Mouse (Mus musculus) ovary, adult 18-20 months (tissue): ENCODE data around the gene Ctnnbip1.

Experiments
- DNase-seq: peaks from one replicate; pipeline ENCODE4 v3.0.0; 2022; ENCODE audit warnings: low spot score, mixed read lengths

Ctnnbip1 gene

DNA sequence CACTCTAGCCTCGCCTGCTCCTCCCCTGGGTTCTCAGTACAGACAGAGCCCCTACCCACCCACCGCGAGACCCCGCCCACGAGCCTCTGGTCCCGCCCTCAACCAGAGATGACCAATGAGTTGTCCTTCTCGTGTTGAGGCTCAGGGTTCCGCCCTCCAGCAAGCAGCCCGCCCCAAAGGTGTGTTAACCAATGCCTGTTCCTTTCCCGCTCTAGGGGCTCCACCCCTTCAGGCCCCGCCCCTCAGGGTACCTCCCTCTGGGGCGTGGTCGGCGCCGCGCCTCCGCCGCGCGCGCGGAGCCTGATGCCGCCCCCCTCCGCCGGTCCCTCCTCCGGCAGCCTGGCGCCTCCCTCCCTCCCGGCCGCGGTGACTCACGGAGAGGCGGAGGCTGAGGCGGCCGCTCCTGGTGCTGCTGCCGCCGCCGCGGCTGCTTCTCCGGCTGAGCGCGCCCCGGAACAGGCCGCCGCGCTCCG, at the start of gene Ctnnbip1:
Ctnnbip1 (plus strand) TSS at position 369 of the 473 bp plus-strand sequence.
- DNase-seq = peak; percentile 97

DNA sequence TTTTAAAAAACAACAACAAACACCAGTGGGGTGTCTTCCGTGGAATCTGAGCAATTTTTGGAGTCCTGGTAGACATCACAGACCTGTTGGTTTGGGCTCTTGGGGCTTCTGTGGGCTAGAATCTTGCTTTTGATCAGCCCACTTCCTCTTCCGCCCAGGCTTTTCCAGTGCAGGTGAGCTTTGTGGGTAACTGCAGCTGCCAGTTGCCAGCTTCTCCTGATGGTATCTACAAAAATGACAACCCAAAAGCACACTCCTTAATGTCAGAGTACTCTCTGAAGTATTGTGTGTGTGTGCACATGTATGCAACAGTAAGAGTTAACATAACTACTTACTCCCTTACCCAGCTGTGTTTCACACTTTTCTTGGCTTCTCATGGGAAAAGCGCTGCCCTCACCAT, 48.5 kb upstream of the Ctnnbip1 start:
- DNase-seq = no peak

DNA sequence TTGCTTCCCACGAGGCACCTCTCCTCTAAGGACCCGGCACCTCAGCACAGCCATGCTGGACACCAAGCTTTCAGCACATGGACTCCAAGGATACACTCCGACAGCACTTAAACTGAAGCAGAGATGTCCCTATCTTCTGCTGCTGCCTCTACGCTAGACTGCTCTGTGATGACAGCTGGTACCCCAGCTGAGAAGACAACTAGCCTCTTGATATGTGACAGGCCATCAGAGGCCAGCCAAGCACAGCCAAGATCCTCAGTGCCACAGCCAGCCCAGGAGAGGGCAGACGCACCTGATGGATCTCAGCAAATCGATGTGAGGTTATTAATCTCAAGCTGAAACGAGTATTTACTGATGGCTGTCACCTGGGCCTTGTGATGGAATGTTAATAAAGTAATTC, 42.9 kb upstream of the Ctnnbip1 start:
- no peak for DNase-seq

DNA sequence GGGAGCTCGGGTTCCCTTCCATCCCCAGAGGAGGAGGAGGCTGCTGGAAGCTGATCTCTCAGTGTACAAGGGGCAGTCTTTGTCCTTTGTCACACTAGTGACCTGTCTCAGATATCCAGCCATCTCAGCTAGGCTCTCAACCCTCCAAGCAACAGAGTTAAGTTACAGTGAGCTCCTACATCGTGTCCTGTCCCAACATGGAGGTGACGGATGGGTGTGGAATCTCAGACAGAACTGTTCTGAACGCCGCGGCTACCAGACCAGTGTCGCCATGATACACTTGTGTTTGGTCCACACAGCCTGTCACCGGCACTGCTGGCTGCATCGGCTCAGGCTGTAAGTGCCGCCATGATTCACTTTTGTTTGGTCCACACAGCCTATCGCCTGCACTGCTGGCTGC, 41.0 kb upstream of the Ctnnbip1 start, which contains the start of gene Tmem274:
Tmem274 (plus strand) TSS at position 301 of the 400 bp plus-strand sequence.
- DNase-seq = no peak

DNA sequence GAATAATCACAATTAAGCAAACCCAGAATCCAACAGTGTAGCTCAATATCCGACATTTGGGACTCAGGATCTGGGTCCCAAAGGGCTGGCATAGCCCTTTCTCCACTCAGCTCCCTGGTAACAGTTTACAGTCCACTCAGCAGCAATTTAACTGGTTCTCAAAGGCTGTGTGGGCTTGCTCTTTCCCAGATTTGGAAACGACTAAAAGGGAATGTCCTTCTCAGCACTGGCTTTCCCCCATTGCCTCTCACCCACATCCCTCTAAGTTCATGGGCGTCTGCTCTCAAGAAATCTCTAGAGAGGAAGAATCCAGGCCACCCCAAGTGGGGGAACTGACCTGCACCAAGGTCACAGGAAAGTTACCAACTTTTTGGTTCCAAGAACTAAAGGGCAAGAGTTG, 33.5 kb upstream of the Ctnnbip1 start:
- DNase-seq = no peak

DNA sequence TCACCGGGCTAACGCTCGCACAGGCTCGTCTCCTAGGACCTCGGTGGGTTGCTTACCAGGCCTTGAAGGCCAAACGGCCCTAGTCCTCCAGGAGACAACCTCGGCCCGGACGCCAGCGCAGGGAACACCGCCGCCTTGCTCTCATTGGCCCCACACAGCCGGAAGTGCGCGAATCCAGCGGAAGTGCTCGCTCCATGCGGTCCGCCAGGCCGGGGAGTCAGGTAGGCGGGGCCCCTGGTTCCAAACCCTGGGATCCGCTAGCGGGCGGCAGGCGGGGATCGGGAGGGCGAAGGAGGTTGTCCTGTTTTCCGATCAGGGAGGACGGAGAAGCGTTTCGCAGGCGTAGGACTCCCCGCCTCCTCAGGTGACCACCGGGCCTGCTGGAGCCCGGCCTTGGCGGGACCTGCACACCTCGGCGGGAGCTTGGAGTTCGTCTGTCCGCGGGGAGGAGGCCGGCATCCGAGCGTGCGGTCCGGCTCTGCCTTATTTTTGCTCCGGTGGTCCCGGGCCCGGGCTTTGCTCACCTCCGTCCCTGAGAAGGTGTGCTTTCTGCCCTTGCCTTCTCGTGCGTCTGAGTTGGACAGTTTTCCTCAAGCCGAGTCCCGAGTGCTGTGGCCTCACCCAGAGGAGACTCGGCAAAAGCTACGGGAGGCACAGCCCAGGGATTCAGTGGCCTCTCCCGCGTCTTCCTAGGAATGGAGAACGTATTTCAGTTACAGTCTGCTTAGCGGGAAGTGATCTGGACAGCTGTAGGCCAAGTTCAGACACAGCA, 32.8 kb upstream of the Ctnnbip1 start, which contains the start of the genes Nmnat1 and Lzic:
Nmnat1 (minus strand) TSS at position 150 of the 772 bp plus-strand sequence.
Lzic (plus strand) TSS at position 177 of the 772 bp plus-strand sequence.
- DNase-seq = peak; percentile 89

DNA sequence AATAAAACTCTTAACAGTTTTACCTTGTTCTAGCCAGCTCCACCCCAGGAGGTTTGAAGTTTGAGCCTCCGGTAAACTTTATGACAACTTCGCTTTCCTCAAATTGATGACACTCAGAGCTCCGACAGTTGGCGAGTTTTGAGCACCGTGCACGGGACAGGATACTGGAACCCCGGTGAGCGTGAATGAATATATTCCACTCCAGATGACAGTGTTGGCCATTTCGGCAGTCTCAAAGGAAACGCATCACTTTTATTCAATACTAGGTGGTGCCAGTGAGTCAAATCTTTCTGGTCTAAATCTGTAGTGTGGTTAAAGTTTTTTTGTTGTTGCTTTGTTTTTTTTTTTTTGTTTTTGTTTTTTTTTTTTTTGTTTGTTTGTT, 32.2 kb upstream of the Ctnnbip1 start:
- DNase-seq = no peak

DNA sequence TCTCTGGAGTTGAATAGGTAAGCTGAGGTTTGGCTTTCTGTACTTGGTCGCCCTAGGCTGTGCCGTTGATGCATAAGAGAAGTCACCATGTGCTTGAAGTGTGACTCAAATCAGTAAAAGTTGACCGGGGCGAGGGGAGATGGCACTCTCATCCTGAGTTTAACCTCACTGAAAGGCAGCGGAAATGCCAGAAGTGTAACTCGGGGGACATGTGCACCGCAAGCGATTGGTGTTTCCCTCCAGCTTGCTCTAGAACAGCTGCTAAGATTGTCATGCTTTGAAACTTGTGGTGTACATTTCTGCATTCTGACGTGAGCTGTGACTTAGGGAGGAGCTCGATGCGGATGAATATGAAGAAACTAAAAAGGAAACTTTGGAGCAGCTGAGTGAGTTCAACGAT, 30.3 kb upstream of the Ctnnbip1 start:
- DNase-seq = no peak

DNA sequence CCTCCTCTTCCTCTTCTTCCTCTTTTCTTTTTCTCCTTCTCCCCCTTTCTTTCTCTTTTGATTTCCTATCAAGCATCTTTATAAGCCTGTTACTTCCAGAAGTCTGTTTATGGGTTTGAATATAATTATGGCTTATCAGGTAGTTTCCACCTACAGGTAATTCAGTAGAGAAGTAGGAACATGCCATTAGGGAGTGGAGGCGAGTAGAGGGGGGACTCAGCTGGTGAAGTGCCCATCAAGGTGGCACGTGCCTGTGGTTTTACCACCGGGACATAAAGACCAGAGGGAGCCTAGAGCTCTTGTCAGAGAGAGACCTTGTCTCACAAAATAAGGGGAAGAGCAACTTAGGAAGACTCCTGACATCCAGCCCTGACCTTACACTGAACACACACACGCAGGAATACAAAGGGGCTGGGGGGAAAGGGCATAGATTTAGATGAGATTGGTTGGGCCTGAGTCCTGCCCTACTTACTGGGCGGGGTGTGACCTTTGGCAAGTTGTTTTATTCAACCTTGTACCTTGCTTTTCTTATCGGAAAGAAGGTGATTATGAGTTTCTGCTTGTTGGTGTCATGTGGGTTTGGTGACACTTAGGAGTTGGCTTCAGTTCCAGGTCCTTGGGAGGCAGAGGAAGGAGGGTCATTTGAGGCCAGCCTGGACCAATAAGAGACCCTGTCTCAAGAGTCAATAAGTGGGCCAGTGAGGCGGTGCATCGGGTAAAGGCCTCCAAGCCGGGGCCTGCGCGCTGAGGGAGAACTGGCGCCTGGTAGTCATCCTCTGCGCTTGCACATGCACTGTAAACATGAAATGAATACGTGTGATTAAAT, 28.4 kb upstream of the Ctnnbip1 start:
- DNase-seq = no peak

DNA sequence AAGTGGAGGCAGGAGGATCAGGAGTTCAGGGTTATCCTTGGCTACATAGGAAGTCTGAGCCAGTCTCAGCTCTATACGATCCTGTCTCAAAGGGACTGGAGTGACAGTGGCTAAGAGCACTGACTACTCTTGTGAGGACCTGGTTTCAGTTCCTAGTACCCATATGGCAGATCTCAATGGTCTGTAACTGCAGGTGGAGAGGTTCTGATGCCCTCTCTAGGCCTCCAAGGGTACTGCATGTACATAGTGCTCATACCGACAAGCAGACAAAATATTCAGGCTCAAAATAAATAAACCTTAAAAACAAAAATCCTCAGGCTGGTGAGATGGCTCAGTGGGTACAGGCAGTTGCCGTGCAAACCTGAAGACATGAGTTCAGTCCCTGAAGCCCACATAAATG, 26.9 kb upstream of the Ctnnbip1 start:
- DNase-seq = no peak

DNA sequence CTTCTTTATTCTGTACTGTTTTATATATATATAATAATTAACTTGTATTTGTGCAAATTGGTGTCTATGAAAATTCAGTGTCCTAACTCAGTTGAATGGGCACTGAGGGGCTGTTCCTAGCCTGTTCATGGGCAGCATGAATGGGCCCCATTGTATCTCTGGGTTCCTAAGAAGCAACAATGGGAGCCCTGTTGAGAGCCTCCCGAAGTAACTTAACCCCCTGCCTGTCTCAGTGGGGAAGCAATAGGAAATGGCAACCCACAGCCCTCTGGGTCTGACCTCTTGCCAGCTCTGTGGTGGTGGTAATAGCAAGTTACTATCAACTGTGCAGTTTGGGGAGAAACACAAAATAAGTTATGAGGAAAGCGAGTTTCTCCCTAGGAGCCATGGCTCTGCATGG, 21.4 kb upstream of the Ctnnbip1 start:
- DNase-seq = no peak

DNA sequence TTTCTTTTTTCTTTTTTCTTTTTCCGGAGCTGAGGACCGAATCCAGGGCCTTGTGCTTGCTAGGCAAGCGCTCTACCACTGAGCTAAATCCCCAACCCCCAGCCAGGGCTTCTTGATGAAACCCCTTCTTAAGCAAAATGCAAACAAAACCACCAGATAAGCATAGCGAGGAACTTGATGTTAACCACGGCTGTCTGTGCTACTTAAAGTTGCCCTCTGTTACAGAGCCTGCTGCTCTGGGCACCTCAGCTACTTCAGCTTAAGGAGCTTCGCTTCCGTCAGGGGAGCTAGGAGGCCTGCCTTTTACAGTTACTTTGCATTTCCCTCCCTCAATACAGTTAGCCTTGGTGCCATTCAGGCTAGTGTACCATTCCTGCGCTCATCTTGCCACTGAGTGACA, 19.1 kb upstream of the Ctnnbip1 start:
- no peak for DNase-seq

DNA sequence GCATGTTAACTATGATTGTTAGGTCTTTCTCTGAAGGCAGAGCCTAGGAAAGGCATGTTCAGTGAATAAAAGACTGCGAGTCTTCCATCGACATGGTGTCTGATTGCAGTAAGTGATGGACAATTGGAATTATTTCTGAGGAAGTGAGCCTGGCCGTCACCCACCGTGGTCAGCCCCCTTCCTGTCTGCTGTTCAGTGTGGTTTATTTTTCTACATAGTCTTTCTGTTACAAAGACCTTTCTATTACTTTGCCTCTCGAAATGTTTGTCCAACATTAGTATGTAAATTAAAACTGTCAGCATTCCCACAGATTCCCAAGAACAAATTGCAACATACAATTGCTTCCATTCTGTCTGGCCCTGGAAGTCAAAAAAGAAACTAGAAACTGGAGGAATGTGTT, 18.2 kb upstream of the Ctnnbip1 start:
- DNase-seq = no peak

DNA sequence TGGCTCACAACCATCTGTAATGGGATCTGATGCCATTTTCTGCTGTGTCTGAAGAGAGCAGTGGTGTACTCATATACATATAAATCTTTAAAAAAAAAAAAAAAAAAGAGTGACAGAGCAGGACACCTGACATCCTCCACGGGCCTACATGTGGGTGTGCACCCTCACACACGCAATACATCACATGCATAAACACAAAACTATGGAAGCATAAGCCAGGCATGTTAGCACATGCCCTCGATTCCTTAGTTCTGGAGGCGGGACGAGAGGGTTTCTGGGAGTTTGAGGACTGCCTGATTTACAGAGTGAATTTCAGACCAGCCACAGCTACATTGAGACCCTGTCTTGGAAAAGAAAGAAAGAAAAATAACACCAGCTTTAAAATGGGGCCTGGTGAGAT, 13.7 kb upstream of the Ctnnbip1 start:
- DNase-seq = no peak

DNA sequence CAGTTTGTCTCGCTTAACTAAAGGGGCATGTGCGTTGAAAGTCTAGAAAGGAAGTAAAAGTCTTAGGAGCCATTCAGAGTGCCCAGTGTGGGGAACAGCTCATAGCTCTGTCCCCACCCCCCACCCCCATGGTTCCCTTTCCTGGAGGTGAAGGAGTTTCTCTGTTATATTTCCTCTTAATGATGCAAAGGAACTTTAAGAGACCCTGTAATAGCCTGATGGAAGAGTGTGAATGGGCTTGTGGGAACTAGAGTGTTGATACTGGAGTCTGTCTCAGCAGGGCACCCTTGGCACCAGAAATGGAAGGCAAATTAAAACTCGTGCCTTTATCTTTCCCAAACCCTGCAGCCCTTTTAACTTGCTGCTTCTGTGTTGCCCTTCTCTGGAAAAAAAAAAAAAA, 13.2 kb upstream of the Ctnnbip1 start:
- DNase-seq = no peak

DNA sequence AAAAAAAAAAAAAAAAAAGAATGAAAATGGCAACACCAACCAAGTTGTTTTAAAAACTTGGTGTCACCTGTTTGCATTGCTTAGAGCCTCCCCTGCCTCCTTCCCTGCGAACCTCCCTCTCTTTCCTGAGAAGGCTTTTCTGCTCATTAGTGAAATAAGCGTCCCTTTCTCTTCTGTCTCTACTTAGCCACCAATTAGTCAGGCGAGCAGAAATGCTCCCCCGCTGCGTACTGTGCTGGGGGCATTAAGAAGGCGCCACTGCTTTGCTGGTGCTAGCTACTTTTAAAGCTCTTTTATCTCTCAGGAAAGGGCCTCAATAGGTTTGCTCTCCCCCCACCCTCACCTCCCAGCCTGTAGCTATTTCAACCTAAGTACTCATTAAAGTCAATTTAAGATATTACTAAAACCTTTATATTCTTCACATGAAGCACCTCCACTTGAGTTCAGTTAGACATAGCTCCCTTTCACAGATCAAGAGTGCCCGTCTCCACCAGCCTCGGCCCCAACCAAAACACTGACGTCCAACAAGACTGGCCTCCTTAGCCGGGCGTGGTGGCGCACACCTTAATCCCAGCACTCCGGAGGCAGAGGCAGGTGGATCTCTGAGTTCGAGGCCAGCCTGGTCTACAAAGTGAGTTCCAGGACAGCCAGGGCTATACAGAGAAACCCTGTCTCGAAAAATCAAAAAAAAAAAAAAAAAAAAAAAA, 12.6 kb upstream of the Ctnnbip1 start:
- no peak for DNase-seq

DNA sequence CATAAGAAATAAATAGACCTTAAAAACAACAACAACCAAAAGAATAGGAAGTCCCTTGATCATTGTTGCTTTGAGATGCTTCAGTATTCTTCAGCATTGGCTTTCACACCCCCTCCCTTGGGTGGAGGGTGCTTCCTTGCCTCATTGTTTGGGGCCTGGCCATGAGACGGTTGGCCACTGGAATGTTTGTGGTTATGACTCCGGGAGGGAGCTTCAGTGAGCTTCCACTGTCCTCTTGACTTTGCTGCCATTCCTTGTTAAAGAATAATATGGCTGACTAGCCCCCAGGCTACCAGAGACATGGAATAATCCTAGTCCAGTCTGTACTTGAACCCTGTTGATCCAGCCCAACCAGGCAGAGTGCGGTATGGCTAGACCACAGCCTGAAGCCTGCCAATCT, 11.1 kb upstream of the Ctnnbip1 start:
- no peak for DNase-seq

DNA sequence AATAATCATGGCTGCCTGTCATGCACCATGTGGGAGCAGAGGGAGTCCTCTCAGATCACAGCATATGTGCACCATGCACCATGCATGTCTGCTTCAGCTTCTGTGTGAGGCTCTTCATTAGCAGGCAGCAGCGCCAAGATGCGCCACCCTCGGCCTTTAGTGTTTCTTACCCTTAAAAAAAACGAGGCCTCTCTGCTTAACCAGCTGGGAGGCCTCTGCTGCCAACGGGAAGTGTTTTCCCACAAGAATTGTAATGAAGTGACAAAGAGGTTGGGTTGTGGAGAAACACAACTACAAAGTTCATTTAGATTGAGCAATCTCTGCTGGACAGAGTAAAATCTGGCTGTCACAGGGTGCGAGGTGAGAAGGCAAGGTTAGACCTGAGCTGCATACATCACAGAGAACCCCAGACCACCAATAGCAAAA, 6.8 kb upstream of the Ctnnbip1 start:
- no peak for DNase-seq

DNA sequence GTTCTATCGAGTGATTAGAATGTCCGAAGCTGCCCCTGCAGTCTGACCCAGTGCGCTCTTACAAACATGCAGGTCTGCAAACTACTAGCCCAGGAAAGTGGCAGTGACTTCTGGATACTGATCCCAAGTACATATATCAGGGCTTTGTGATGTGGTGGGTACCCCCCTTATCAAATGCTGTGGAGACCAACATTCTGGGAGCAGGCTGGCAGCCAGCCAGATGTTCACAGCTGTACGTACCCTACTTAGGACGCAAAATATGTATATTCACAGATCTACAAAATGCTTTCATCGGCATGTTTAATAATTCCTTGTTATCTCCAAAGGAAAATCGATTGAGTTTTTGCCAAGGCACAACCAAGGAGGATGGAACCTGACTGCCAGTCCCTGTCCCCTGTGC, 6.0 kb upstream of the Ctnnbip1 start:
- no peak for DNase-seq

DNA sequence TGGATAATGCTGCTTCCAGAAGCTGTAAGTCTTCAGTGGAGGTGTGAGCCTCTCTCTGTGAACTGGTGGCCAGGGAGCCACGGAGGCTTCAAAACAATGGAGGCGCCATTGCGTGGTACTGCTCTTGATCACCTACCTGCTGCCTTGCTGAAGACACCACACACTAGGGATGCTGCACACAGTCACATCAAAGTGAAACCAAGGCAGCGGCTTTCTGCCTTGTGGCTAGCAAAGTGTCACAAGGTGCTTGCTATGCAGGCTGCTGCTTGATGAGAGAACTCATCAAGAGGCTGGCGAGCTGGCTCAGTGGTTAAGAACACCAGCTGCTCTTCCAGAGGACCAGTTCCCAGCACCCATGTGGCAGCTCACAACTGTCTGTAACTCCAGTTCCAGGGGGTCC, 2.3 kb upstream of the Ctnnbip1 start:
- no peak for DNase-seq

DNA sequence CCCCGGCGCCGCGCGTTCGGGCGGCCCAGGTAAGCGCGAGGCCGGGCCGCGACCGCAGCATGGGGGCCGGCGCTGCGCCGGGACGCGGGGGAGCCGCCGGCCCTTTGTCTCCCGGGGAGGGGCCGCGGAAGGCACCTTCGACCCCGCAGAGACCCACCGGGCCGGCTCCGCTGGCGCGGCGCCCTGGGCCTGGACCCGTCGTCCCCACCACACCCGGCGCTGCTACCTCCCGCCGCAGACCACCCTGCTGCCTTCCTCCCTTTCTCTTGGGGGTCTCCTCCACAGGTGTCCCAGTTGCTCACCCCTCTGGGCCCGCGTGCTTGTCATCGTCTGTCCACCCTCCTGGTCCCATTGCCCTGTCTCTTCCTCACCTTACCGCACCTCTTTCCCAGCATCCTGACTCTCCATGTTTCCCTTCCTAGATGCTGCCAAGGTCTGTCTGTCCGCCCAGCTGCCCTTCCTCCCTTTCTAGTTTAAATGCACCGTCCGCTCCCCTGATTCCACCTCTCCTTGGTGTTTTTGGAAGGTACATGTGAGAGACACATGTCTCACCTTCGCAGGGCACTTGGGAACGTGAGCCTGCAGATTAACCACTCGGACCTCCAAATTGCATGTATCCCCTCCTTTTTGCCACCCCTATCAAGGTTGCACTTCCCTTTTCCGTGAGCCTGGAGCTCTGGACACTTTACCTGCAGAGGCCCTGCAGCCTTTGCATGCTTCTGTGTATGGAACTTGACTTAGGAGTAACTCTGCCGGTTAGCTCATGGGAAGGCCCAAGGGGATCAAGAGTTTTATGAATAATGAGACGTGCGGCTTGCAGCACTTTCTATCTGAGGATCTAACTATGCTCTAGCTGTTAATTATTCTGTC, 550 bp downstream of the Ctnnbip1 start:
- no peak for DNase-seq
